Mouse (Mus musculus) C2C12 (cell line): ENCODE data around the gene Dgkb.

Experiments
- CTCF ChIP-seq: IDR thresholded peaks from one replicate; pipeline ENCODE4 v1.5.1; 2011; ENCODE audit not compliant: control insufficient read depth, insufficient read depth, insufficient read length
- MAX ChIP-seq: IDR thresholded peaks from one replicate; pipeline ENCODE4 v1.6.1; 2011; ENCODE audit warnings: mild to moderate bottlenecking, control low read depth
- MYOG ChIP-seq: IDR thresholded peaks from one replicate; pipeline ENCODE4 v1.6.1; 2011; ENCODE audit not compliant: control insufficient read depth, insufficient read length; ENCODE audit errors: extremely low read depth
- USF1 ChIP-seq: IDR thresholded peaks from one replicate; pipeline ENCODE4 v1.6.1; 2011; ENCODE audit warnings: low read depth, mild to moderate bottlenecking, control low read depth, moderate library complexity

DNA sequence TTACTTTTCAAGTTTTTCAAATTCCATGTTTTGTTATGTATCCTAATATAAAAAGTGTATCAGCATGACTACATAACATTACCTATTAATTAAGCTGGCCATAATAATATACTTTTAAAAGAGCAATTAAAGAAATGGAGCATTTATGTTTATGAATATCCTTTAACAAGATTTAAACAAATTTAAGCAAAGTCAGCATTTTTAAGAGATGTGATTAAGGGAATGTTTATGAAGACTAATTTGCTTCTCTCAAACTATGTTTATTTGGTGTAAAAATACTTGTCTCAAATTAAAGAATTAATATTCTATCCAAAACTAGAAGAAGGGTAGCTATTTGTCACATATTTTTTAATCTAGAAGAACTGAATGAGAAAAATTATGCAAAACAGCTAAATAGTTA, 492.4 kb downstream of the Dgkb start:
- no peak for TF ChIP-seq CTCF
- no peak for TF ChIP-seq USF1
- TF ChIP-seq MYOG, result no peak
- TF ChIP-seq MAX, result no peak
